Mouse (Mus musculus) spleen, postnatal 10 days (tissue): Measurements from ENCODE around the gene Akap1.
A peak's percentile ranks its signal among the peaks of the same experiment; 100 is the strongest.

Source experiments
- DNase-seq, 2 experiments: peaks; one replicate each; pipeline ENCODE4 v3.0.0; 2021 to 2022; ENCODE audit warnings: low spot score in 2 of 2

Akap1 gene

GRCm38 (mm10) chr11:88842315-88842975, 21.9 kb downstream of the Akap1 start:
- DNase-seq = no peak

GRCm38 (mm10) chr11:88841406-88841805, 23.0 kb downstream of the Akap1 start:
- DNase-seq = no peak

GRCm38 (mm10) chr11:88840724-88841350, 23.5 kb downstream of the Akap1 start:
- no peak for DNase-seq

GRCm38 (mm10) chr11:88840292-88840691, 24.1 kb downstream of the Akap1 start:
- DNase-seq = no peak

GRCm38 (mm10) chr11:88839379-88839778, 25.0 kb downstream of the Akap1 start:
- no peak for DNase-seq

- DNase-seq = no peak
Observed at GRCm38 (mm10) chr11:88838630-88839029, 25.8 kb downstream of the Akap1 start.

GRCm38 (mm10) chr11:88834606-88835005, 29.8 kb downstream of the Akap1 start:
- no peak for DNase-seq

GRCm38 (mm10) chr11:88834134-88834533, 30.3 kb downstream of the Akap1 start:
- DNase-seq = no peak

- no peak for DNase-seq
Observed at GRCm38 (mm10) chr11:88833099-88833498, 31.3 kb downstream of the Akap1 start.

- DNase-seq = peak; percentile 16 to 69
Observed at GRCm38 (mm10) chr11:88830257-88830804, 34.1 kb downstream of the Akap1 start.

GRCm38 (mm10) chr11:88828528-88828927, 35.9 kb downstream of the Akap1 start:
- no peak for DNase-seq

GRCm38 (mm10) chr11:88825909-88826308, 38.5 kb downstream of the Akap1 start:
- no peak for DNase-seq

GRCm38 (mm10) chr11:88822991-88823390, 41.4 kb downstream of the Akap1 start:
- peak; percentile 25 to 47 for DNase-seq

- no peak for DNase-seq
Observed at GRCm38 (mm10) chr11:88822526-88822925, 41.9 kb downstream of the Akap1 start.

GRCm38 (mm10) chr11:88820742-88821576, 43.4 kb downstream of the Akap1 start:
- no peak for DNase-seq

- DNase-seq = no peak
Observed at GRCm38 (mm10) chr11:88820253-88820652, 44.1 kb downstream of the Akap1 start.

GRCm38 (mm10) chr11:88817061-88817460, 47.3 kb downstream of the Akap1 start:
- no peak for DNase-seq

- DNase-seq = no peak
Observed at GRCm38 (mm10) chr11:88803231-88804010, 61.0 kb downstream of the Akap1 start.

GRCm38 (mm10) chr11:88796207-88796606, 68.2 kb downstream of the Akap1 start:
- DNase-seq = no peak

- DNase-seq = no peak
Observed at GRCm38 (mm10) chr11:88789893-88790292, 74.5 kb downstream of the Akap1 start.

GRCm38 (mm10) chr11:88786816-88787215, 77.6 kb downstream of the Akap1 start:
- no peak for DNase-seq

- no peak for DNase-seq
Observed at GRCm38 (mm10) chr11:88783525-88783924, 80.9 kb downstream of the Akap1 start.
